Mouse (Mus musculus): ENCODE data around the gene 2210016F16Rik. TPM values are rescaled to one million over a fixed set of nuclear protein-coding genes. Genes with fewer than 3 reads are reported as not detected.
"Not testable (repeated sequence)": the region's sequence is repeated elsewhere in the genome, so short reads cannot be mapped to it uniquely, and the experiment has no call there.

Gene 2210016F16Rik
- polyA plus RNA-seq, 1 experiment from 2014 or later, result 27.6 TPM

- Histone ChIP-seq H3K9ac (no peak overlapping the region), H3K4me3 (no peak overlapping the region), H3K9me3 (replicated peaks) (peaks cover 30% of the 10 kb centered on the region), H3K4me1 (0 out of 2 replicates have a peak, but pooled peaks cover 6% of the 10 kb centered on the region), H3K27me3 (replicated peaks) (0 out of 2 replicates have a peak, but pooled peaks cover 3% of the 10 kb centered on the region), H3K4me2 (no peak overlapping the region), H3K27ac (no peak overlapping the region), H3K36me3 (no peaks in the 10 kb centered on the region)
- 62% methylated on average over 5 of the region's 5 CpGs for WGBS (ENCODE audit: insufficient replicate concordance)
- ATAC-seq, result no peak
Measured at GRCm38 (mm10) chr13:58372278-58373152, 12.5 kb downstream of the 2210016F16Rik start.

- Histone ChIP-seq H3K4me2 (no peak overlapping the region), H3K4me3 (no peak overlapping the region), H3K9me3 (replicated peaks) (no peaks in the 10 kb centered on the region), H3K9ac (no peak overlapping the region), H3K27ac (no peak overlapping the region), H3K36me3 (no peaks in the 10 kb centered on the region), H3K27me3 (replicated peaks) (0 out of 2 replicates have a peak, but pooled peaks cover 3% of the 10 kb centered on the region), H3K4me1 (0 out of 2 replicates have a peak, but pooled peaks cover 6% of the 10 kb centered on the region)
- ATAC-seq, result no peak
- WGBS (ENCODE audit: insufficient replicate concordance), result 56% methylated on average over 4 of the region's 4 CpGs
Measured at GRCm38 (mm10) chr13:58368835-58369234, 16.2 kb downstream of the 2210016F16Rik start.

GRCm38 (mm10) chr13:58367641-58368040, 17.4 kb downstream of the 2210016F16Rik start:
- Histone ChIP-seq H3K4me1 (0 out of 2 replicates have a peak, but pooled peaks cover 2% of the 10 kb centered on the region), H3K4me2 (no peak overlapping the region), H3K4me3 (no peak overlapping the region), H3K36me3 (no peaks in the 10 kb centered on the region), H3K9me3 (replicated peaks) (no peaks in the 10 kb centered on the region), H3K27ac (no peak overlapping the region), H3K27me3 (replicated peaks) (no peaks in the 10 kb centered on the region), H3K9ac (no peak overlapping the region)
- 56% methylated on average over 1 of the region's 1 CpGs for WGBS (ENCODE audit: insufficient replicate concordance)
- no peak for ATAC-seq

- 70% methylated on average over 3 of the region's 3 CpGs for WGBS (ENCODE audit: insufficient replicate concordance)
- ATAC-seq, result no peak
Measured at GRCm38 (mm10) chr13:58366373-58366772, 18.7 kb downstream of the 2210016F16Rik start.

GRCm38 (mm10) chr13:58365179-58365578, 19.8 kb downstream of the 2210016F16Rik start:
- H3K4me3 ChIP-seq; H3K4me2 ChIP-seq; H3K9me3 ChIP-seq (replicated peaks); H3K27me3 ChIP-seq (replicated peaks); H3K27ac ChIP-seq; H3K9ac ChIP-seq; H3K36me3 ChIP-seq; ATAC-seq; H3K4me1 ChIP-seq: not testable (repeated sequence)
- 63% methylated on average over 8 of the region's 8 CpGs for WGBS (ENCODE audit: insufficient replicate concordance)

More at GRCm38 (mm10) chr13:58366373-58366772, 18.7 kb downstream of the 2210016F16Rik start:
- Histone ChIP-seq H3K4me3 (no peak overlapping the region), H3K9ac (no peak overlapping the region), H3K36me3 (no peaks in the 10 kb centered on the region), H3K27me3 (replicated peaks) (no peaks in the 10 kb centered on the region), H3K27ac (no peak overlapping the region), H3K9me3 (replicated peaks) (no peaks in the 10 kb centered on the region), H3K4me1 (no peaks in the 10 kb centered on the region), H3K4me2 (no peak overlapping the region)

- Histone ChIP-seq H3K9ac (no peak overlapping the region), H3K4me3 (no peak overlapping the region), H3K9me3 (replicated peaks) (no peaks in the 10 kb centered on the region), H3K4me1 (0 out of 2 replicates have a peak, but pooled peaks cover under 1% of the 10 kb centered on the region), H3K27me3 (replicated peaks) (no peaks in the 10 kb centered on the region), H3K4me2 (no peak overlapping the region), H3K27ac (no peak overlapping the region), H3K36me3 (no peaks in the 10 kb centered on the region)
- no peak for ATAC-seq
- WGBS (ENCODE audit: insufficient replicate concordance), result 56% methylated on average over 8 of the region's 8 CpGs
Measured at GRCm38 (mm10) chr13:58364353-58365175, 20.5 kb downstream of the 2210016F16Rik start.

- Histone ChIP-seq H3K9ac (peak overlapping the region; percentile 44), H3K4me1 (peaks cover 12% of the 10 kb centered on the region), H3K27me3 (replicated peaks) (peaks cover 19% of the 10 kb centered on the region), H3K27ac (no peak overlapping the region), H3K9me3 (replicated peaks) (no peaks in the 10 kb centered on the region), H3K36me3 (no peaks in the 10 kb centered on the region), H3K4me3 (peak overlapping the region; percentile 72), H3K4me2 (peak overlapping the region; percentile 100)
- ATAC-seq, result peak; percentile 69
- WGBS (ENCODE audit: insufficient replicate concordance), result 9% methylated on average over 7 of the region's 7 CpGs
Measured at GRCm38 (mm10) chr13:58359304-58359653, 25.7 kb downstream of the 2210016F16Rik start.

- peak within 1 kb of the TSS; percentile 77 for H3K9ac ChIP-seq
- peaks cover 12% of the 10 kb centered on the region for H3K4me1 ChIP-seq
- H3K9me3 ChIP-seq (replicated peaks), result no peaks in the 10 kb centered on the region
- peak within 1 kb of the TSS; percentile 100 for H3K4me2 ChIP-seq
- peaks cover 19% of the 10 kb centered on the region for H3K27me3 ChIP-seq (replicated peaks)
- WGBS (ENCODE audit: insufficient replicate concordance), result 1% methylated on average over 71 of the region's 85 CpGs
- H3K27ac ChIP-seq, result no peak within 1 kb of the TSS
- peak within 1 kb of the TSS; percentile 72 for H3K4me3 ChIP-seq
- no peaks in the 10 kb centered on the region for H3K36me3 ChIP-seq
- peak; percentile 99 for ATAC-seq
Measured at GRCm38 (mm10) chr13:58358629-58359303, 26.3 kb downstream of the 2210016F16Rik start, which contains the start of gene Kif27. Gene Kif27, minus strand, starts transcription at chr13:58359122.

- no peak overlapping the region for H3K4me3 ChIP-seq
- no peaks in the 10 kb centered on the region for H3K4me1 ChIP-seq
- ATAC-seq, result no peak
- no peak overlapping the region for H3K27ac ChIP-seq
- no peak overlapping the region for H3K9ac ChIP-seq
- no peaks in the 10 kb centered on the region for H3K36me3 ChIP-seq
- peaks cover 25% of the 10 kb centered on the region for H3K27me3 ChIP-seq (replicated peaks)
- no peaks in the 10 kb centered on the region for H3K9me3 ChIP-seq (replicated peaks)
- H3K4me2 ChIP-seq, result no peak overlapping the region
Measured at GRCm38 (mm10) chr13:58352996-58353395, 32.0 kb downstream of the 2210016F16Rik start.

GRCm38 (mm10) chr13:58350606-58351005, 34.4 kb downstream of the 2210016F16Rik start:
- H3K27me3 ChIP-seq (replicated peaks), result peaks cover 8% of the 10 kb centered on the region; the same call in 1 of the 2 replicates
- H3K27ac ChIP-seq, result no peak overlapping the region
- H3K36me3 ChIP-seq, result no peaks in the 10 kb centered on the region
- no peak overlapping the region for H3K4me3 ChIP-seq
- H3K4me1 ChIP-seq, result no peaks in the 10 kb centered on the region
- H3K9ac ChIP-seq, result no peak overlapping the region
- H3K4me2 ChIP-seq, result no peak overlapping the region
- 57% methylated on average over 4 of the region's 4 CpGs for WGBS (ENCODE audit: insufficient replicate concordance)
- no peaks in the 10 kb centered on the region for H3K9me3 ChIP-seq (replicated peaks)
- no peak for ATAC-seq

GRCm38 (mm10) chr13:58344505-58344904, 40.5 kb downstream of the 2210016F16Rik start:
- Histone ChIP-seq H3K9ac (no peak overlapping the region), H3K9me3 (replicated peaks) (no peaks in the 10 kb centered on the region), H3K27ac (no peak overlapping the region), H3K4me3 (no peak overlapping the region), H3K36me3 (no peaks in the 10 kb centered on the region), H3K4me2 (no peak overlapping the region), H3K27me3 (replicated peaks) (no peaks in the 10 kb centered on the region), H3K4me1 (no peaks in the 10 kb centered on the region)
- 71% methylated on average over 9 of the region's 9 CpGs for WGBS (ENCODE audit: insufficient replicate concordance)
- ATAC-seq, result no peak
